Mouse (Mus musculus) olfactory bulb, adult 2 months (tissue): ENCODE measurements around the gene Ythdc1. TPM values are rescaled to one million over a fixed set of nuclear protein-coding genes. Genes with fewer than 3 reads are reported as not detected.

Experiments used
- H3K27ac ChIP-seq: fragments of 200-500 bp; 2 replicates; pipeline ENCODE4 v1.5.1; 2012; ENCODE audit warnings: low read depth, low read length; ENCODE audit not compliant: insufficient read depth
- H3K4me1 ChIP-seq: fragments of 200-500 bp; 2 replicates; pipeline ENCODE4 v1.6.1; 2012; ENCODE audit warnings: low read length; ENCODE audit not compliant: control insufficient read depth, insufficient read depth
- H3K4me3 ChIP-seq: fragments of 200-500 bp; 2 replicates; pipeline ENCODE4 v1.5.1; 2012; ENCODE audit warnings: mild to moderate bottlenecking, low read depth, low read length, moderate library complexity; ENCODE audit not compliant: insufficient read depth
- CTCF ChIP-seq: fragments of 200-500 bp; IDR thresholded peaks from 2 replicates; pipeline ENCODE4 v1.5.1; 2012; ENCODE audit warnings: low read depth, mild to moderate bottlenecking, low read length, moderate library complexity; ENCODE audit not compliant: insufficient read depth
- POLR2A ChIP-seq: fragments of 200-500 bp; IDR thresholded peaks from 2 replicates; pipeline ENCODE4 v1.6.1; 2012; ENCODE audit warnings: mild to moderate bottlenecking, low read depth, low read length, moderate library complexity; ENCODE audit not compliant: insufficient read depth
- WGBS: fragments of 180-500 bp; shearing (Covaris S2); methylation state at CpG from one replicate; pipeline ENCODE4 v1.1.7; 2018; 5-methylcytosine and 5-hydroxymethylcytosine counted together
- polyA plus RNA-seq: library from polyadenylated mRNA; stranded (reverse); fragments of >200 nt; gene quantifications from 2 replicates; pipeline ENCODE4 v1.2.4, GENCODE M21; 2012; ENCODE audit warnings: low replicate concordance; ENCODE audit not compliant: missing spikeins, insufficient read depth, insufficient read length

Gene Ythdc1
- polyA plus RNA-seq, 1 experiment = 272 TPM

DNA sequence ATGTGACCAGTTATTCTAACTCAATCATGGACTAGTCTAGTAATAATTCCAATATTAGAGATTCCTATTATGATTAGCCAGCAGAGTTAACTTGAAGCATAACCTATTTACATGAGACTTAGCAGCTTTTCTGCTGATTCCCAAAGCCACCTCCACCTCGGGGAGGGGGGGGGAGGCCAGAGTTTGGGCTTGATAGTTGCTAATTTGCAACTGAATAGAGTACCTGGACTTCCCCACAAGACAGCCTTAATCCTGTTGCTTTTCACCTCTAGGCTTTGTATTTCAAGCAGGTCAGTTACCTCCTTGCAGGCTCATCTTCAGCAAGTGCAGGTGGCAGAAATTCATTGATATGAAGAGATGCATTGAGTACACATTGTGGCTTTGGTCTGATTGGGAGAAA, 53.7 kb downstream of the Ythdc1 start:
- no peak overlapping the region for H3K27ac ChIP-seq
- no peaks in the 10 kb centered on the region for H3K4me1 ChIP-seq
- 3% methylated on average over 1 of the region's 1 CpGs for WGBS
- H3K4me3 ChIP-seq = no peak overlapping the region
- TF ChIP-seq CTCF (no peak), POLR2A (no peak)

- no peak overlapping the region for H3K4me3 ChIP-seq
- TF ChIP-seq CTCF = no peak
- TF ChIP-seq POLR2A = no peak
- H3K4me1 ChIP-seq = no peaks in the 10 kb centered on the region
- H3K27ac ChIP-seq = no peak overlapping the region
- WGBS = 60% methylated on average over 3 of the region's 3 CpGs
Measured at GRCm38 (mm10) chr5:86858336-86858735, 54.3 kb downstream of the Ythdc1 start.

GRCm38 (mm10) chr5:86871877-86872276, 67.9 kb downstream of the Ythdc1 start:
- 14% methylated on average over 1 of the region's 1 CpGs for WGBS
- Histone ChIP-seq H3K4me1 (no peaks in the 10 kb centered on the region), H3K4me3 (no peak overlapping the region), H3K27ac (no peak overlapping the region)
- TF ChIP-seq CTCF (no peak), POLR2A (no peak)

Other genes starting within 250 kb of the Ythdc1 start
- not detected in 2 replicates for gene Tmprss11f, start 171.8 kb upstream of the Ythdc1 start, polyA plus RNA-seq
- not detected in 2 replicates for gene Tmprss11b, start 127.9 kb upstream of the Ythdc1 start, polyA plus RNA-seq
- not detected in 2 replicates for gene Tmprss11e, start 58.4 kb upstream of the Ythdc1 start, polyA plus RNA-seq
- not detected in 2 replicates for gene Ugt2b34, start 102.7 kb downstream of the Ythdc1 start, polyA plus RNA-seq
- gene Ugt2b1, start 122.3 kb downstream of the Ythdc1 start, polyA plus RNA-seq = not detected in 2 replicates
- gene Ugt2b35, start 196.6 kb downstream of the Ythdc1 start, polyA plus RNA-seq = not detected in 2 replicates